Mouse (Mus musculus) T-helper 2 cell (primary cell): Measurements from ENCODE around the gene Bloc1s1.

ENCODE experiments used
- in situ Hi-C: fragments of 300-600 bp; cut with MboI, MseI; formaldehyde crosslinking; loops from one replicate; pipeline ENCODE4 v1.15.1; 2025; ENCODE audit warnings: high pct_unique_total_duplicates

Gene Bloc1s1

DNA sequence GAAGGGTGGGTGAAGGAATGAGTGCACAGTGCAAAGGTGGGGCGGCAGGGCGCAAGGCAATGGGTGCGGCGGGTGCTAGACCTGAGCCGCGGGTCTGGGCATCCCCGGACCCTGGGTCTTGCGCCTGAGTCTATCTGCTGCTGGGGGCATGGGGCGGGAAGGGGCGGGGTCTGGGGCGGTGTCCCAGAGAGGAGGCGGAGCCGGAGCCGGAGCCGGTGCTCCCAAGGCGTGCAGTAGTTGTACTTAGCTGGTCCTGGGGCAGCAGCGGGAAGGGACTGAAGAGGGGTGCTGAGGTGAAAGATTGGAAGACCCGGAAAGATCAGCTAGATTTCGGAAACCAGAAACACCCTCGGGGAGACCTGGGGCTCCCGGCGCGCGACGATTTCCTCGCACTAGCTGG is 9.7 kb upstream of the Bloc1s1 start, which contains the start of gene Itga7:
Itga7 (plus strand) TSS at position 245 of the 400 bp plus-strand sequence.
- in situ Hi-C loops = no loop called here

DNA sequence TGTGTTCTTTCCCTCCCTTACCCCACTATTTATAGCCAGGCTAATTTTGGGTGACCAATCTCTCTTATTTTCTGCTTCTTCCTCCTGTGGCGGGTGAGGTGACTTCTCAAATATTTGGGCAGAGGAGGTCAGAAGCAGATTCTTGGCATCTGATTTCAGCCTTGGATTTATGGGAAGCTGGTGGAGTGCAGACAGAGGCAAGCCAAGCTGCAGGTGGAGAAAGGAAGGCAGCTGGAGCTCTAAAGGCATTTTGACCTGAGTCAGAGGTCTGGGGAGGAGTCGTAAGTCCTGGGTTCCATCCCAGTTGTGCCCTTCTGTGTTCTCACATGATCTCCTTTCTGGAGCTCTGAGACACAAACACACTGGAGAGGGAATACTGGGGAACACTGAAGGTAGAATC is 7.6 kb upstream of the Bloc1s1 start:
- in situ Hi-C loops = no loop called here

DNA sequence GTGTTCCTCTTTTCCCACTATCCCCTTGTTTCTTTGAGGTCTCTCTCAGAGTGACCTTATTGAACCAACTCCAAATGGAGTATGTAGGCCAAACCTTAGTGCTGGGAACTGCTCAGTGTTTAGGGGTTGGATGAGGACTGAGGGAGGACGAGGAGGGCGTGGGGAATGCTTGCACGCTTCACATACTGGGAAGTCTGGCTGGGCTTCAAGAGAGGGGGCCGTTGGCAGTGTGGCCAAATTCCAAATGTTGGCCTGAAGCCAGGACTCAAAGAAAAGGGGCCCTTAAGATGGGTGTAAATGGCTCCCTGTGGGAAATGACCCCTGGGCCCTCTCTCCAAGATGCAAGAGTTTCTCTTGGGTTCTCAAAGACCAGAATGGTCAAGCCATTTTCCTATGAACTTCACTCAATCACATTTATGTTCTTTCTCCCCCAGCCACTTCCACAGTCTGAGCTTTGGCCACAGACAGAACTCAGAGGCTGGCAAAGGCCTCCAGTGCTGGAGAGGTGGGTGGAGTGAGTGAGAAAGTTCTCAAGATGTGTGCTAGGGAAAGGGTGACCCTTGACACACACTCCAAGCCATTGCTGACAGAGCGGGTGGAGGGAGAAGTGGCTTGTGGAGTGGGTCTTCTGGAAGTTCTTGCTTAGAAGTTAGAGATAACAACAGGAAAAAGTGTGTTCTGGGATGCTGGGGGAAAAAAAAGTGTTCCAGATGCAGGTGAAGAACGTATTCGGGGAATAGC is 6.0 kb upstream of the Bloc1s1 start:
- in situ Hi-C loops = no loop called here

DNA sequence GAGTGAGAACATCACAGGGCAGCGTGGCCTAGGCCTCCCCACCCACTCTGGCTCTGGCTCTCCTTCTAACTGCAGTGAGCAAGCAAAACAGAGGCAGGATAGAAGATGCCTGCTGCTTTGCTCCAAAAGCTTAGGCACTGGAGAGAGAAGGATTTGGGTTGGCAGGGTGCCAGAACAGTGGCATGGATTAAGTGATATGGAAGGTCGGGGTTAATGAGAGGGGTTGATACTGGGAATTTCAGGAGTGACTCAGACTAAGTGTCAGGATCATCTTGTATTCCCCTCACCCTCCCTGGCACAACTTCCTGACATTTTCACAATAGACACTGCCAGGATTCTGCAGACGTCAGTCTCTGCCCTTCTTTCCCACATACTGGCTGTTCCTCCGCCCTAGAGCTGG is 4.5 kb upstream of the Bloc1s1 start:
- in situ Hi-C loops = no loop called here

DNA sequence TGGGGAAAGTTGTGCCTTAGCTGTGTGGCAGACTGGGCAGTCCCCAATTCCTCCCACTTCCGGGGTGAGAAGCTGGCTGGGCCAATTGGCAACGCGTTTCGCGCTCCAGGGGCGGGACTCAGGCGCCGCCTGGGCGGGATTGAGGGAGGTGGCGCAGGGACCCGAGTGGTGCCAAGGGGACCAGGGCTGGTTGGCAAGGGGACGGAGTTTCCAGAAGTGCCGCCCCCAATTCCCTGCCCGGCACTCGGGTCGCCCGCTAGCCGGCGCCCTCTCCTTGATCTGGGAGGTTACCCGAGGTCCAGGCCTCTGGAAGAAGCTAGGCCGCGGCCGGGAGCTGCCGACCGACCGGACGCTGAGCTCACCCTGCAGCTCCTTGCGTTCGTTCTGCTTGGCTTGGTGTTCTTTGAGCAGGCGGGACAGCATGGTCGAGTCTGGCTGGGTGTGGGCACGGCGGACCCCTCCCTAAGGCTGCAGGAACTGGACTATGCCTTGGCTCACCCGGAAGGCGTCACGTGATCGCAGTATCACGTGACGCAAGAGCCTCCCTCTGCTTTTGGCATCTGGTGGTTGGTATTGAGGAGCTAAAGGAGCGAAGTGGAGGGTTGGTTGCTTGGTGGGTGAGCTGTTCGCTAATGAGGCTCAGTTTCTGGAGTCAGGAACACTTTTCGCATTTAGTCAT is 683 bp downstream of the Bloc1s1 start:
- in situ Hi-C loops = loop anchor here (25.0 kb wide), 1 partner anchor 1886 kb away; the partner anchor contains the start of genes Cyp27b1, Eef1akmt3, Mettl1 and Tsfm

DNA sequence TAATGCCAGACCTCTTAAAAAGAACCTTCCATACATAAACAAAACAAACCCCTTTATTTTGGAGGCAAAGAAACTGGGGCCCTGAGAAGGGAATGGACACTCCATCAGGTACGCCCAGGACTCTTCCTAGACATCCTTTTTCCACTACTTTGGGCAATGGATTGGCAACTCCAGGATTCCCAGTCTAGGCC is 1.1 kb downstream of the Bloc1s1 start, which contains the start of gene Rdh5:
Rdh5 (minus strand) TSS at position 67 of the 191 bp plus-strand sequence.
- in situ Hi-C loops = loop anchor here (25.0 kb wide), 1 partner anchor 1885 kb away; the partner anchor contains the start of genes Cyp27b1, Eef1akmt3, Mettl1 and Tsfm

DNA sequence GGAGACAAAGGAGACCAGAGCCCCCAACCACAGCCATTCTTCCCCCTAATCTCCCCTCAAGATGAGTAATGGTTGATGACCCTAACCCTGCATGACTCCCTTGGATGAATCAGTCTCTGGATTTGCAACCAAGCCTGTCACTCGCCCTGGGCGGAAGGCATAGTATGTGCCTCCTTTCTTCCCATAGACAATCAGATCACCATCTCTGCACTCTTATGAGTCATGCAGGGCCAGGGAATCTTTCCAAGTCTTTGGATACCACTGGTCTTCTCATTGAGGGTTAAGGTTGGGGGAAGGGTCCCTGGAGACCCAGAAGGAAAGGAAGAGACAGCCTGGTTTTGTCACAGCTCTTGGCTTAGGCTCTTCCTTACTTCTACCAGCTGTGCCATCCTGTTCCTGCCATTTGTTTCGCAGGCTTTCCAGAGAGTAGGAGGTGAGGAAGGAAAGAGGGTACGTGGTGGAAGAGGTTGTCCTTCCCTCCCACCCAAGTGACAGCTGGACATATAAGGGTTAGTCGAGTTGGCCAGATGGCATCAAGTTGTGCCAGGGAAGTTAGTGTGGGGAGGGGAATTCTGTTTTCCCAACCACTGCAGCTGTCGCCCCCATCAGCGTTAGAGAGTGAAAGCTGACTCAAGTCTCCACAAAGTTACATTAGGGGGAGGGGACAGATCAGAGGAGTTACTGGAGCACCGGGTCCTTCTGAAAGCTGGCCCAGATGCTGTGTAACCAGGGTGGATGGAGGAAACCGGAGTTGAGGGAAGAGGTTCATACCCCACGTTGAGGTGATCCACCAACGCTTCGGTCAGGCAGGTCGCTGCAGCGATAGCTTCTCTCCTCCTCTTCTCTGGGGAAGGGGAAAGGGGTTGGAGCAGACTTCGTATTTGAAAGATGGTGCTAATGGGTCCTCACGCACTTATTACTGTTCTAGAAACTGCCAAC is 1.7 kb downstream of the Bloc1s1 start:
- in situ Hi-C loops = loop anchor here (25.0 kb wide), 1 partner anchor 1885 kb away; the partner anchor contains the start of genes Cyp27b1, Eef1akmt3, Mettl1 and Tsfm

DNA sequence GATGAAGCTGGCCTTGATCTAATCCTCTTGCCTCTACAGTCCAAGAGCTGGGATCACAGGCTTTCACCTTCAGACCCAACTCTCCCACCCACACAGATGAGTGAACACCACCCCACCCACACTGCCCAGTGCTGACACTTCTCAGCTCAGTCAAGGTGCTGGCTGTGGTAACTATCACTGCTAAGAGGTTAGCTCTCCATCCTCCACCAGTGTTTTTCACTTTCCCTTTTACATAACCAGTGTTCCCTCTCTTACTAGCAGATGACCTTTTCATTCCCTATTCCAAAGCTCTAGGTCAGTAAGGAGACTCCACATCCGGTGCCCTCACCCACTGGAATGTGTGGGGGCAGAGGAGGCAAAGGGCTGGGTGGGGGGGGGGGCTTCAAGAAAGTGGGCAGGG is 2.6 kb downstream of the Bloc1s1 start:
- in situ Hi-C loops = loop anchor here (25.0 kb wide), 1 partner anchor 1884 kb away; the partner anchor contains the start of genes Cyp27b1, Eef1akmt3, Mettl1 and Tsfm

DNA sequence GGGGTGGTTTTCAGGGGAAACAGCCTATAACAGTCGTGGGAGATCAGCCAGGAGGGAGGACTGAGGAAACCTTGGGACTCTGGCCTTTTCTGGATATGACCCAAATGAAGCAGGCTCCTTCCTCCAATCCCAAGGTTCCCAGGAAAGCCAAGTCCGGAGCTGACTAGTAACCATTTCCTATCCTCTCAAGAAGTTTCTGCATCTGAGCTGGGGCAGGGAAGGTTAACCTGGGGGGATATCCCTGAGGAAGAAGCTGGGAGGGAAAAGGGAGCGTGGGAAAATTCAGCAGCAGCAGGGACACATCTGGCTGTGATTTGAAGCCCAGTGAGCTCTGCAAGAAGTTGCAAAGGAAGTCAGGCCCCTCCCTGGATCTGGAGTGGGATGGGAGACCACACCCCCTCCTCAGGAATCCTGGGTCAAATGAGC is 3.1 kb downstream of the Bloc1s1 start:
- in situ Hi-C loops = loop anchor here (25.0 kb wide), 1 partner anchor 1883 kb away; the partner anchor contains the start of genes Cyp27b1, Eef1akmt3, Mettl1 and Tsfm

DNA sequence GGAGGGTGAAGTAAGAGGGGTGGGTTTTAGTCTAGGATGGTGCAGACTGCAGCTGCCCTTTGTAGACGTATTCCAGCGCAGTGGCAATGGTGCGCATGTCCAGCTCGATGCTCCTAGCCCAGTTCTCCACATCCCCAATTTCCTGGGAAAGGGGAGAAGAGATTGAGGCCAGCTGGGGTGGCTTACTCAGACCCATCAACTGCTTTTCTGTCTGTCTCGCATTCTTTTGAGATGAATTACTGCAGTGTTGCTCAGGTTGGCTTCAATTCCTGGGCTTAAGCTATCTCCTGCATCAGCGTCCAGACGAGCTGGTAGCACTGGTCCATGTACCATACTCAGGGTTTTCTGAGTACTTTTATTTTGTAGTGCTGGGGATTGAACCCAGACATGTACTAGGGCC is 3.9 kb downstream of the Bloc1s1 start:
- in situ Hi-C loops = loop anchor here (5.0 to 25.0 kb wide), 2 partner anchors 62 to 1883 kb away; partner anchors contain the start of genes Cyp27b1, Eef1akmt3, Mettl1 and Tsfm

DNA sequence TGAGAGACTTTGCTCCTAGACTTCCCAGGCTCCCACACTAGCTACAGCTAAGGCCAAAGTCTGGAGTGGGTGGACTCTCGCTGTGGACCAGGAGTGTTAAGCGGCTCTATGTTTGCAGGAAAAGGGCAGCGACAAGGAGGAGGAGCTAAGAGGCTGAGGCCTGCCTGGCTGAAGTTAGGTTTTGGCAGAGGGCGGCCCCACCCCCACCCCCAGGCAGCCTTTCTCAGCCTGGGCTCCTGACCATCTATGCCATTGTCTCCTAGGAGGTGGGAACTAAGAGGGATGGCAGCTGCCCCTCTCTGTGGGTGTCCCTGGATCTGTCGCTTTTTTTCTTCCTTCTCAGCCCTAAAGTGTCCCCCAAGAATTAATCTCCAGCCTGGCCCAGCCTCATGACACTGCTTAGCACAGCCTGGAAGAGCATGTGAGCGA is 4.6 kb downstream of the Bloc1s1 start:
- in situ Hi-C loops = loop anchor here (5.0 to 25.0 kb wide), 2 partner anchors 63 to 1882 kb away; partner anchors contain the start of genes Cyp27b1, Eef1akmt3, Mettl1 and Tsfm

DNA sequence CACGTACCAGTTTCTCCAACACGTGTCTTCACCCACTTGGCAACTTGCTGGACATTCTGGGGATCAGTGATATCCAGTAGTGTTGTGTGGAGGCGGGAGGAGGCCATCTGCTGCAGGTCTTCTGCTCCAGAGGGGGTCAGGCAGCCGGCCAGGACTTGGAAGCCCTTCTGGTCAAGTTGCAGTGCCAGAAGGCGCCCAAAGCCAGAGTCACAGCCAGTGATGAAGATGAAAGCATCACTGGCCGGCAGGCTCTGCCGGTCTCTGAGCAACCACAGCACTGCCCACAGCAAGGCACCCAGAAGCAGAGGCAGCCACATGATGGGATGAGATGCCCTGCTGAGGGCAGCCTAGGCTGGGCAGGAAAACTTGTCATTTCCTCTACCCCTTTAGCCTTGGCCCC is 5.6 kb downstream of the Bloc1s1 start:
- in situ Hi-C loops = loop anchor here (5.0 to 25.0 kb wide), 2 partner anchors 64 to 1881 kb away; partner anchors contain the start of genes Cyp27b1, Eef1akmt3, Mettl1 and Tsfm

DNA sequence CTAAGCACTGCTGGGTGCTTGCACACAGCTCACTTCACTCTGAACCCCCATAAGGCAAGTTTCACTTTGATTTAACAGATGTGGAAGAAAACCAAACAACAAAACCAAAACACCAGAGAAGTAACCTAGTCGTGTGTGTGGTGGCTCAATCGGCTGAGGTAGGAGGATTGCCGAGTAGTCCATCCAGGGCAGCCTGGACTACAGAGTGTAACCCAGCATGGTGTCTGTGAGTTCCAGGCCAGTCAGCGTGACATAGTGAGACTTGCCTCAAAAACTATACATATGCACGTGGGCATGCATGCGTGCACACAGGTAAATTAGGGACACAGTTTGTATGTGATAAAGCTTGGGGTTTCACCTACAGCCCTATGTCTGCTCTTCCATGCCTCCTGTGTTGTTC is 6.4 kb downstream of the Bloc1s1 start:
- in situ Hi-C loops = loop anchor here (5.0 to 25.0 kb wide), 2 partner anchors 65 to 1880 kb away; partner anchors contain the start of genes Cyp27b1, Eef1akmt3, Mettl1 and Tsfm

DNA sequence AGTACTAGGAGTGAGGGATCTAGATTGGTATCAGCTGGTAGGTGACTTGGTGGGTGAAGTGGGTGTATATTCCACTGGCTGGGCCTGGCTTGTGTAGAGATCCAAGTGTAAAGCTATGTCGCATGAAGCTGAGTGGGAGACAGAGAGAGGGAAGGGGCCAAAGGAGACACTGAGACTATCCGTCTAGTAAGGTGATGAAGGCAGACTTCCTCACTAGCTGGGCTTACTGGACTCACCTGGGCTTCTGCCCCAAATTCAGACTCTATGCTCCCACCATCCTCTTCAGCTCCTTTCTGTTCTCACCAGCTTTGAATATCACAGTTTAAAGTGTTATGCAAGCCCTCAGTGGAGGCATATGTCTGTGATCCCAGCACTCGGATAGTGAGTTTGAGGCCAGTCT is 7.2 kb downstream of the Bloc1s1 start:
- in situ Hi-C loops = loop anchor here (5.0 to 25.0 kb wide), 2 partner anchors 66 to 1879 kb away; partner anchors contain the start of genes Cyp27b1, Eef1akmt3, Mettl1 and Tsfm

DNA sequence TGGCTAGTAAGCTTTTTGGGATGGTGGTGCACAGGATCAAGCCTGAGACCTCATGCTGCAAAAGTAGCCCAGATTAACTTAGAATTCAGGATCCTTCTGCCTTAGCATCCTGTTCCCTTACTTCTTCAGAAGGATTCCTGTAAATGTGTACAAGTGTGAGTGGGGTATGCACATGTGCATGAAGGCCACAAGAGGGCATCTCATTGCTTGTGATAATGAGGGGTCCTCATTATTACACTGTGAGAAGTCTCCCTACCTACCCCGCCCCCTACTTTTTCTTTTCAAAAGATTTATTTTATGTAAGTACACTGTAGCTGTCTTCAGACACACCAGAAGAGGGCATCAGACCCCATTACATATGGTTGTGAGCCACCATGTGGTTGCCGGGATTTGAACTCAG is 8.3 kb downstream of the Bloc1s1 start:
- in situ Hi-C loops = loop anchor here (5.0 to 25.0 kb wide), 2 partner anchors 67 to 1878 kb away; partner anchors contain the start of genes Cyp27b1, Eef1akmt3, Mettl1 and Tsfm

DNA sequence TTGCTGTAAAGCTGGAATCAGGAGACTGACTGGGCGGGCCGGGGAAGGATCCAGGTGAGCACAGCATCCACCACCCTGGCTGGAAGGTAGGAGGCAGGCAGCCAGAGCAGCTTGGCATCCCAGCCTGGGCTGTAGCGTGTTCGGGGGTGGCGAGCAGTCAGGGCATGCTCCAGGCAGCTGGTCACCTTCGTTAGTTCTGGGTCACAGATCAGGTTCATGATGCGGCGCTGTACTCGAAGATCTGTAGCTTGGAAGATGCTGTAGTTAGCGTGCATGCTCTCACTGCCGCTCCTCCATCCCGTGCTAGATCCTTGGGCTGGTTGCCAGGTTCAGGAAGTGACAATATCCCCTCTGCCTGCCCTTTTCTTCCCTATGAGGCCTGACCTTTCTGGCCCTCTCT is 10.1 kb downstream of the Bloc1s1 start:
- in situ Hi-C loops = loop anchor here (25.0 kb wide), 1 partner anchor 1876 kb away; the partner anchor contains the start of genes Cyp27b1, Eef1akmt3, Mettl1 and Tsfm

DNA sequence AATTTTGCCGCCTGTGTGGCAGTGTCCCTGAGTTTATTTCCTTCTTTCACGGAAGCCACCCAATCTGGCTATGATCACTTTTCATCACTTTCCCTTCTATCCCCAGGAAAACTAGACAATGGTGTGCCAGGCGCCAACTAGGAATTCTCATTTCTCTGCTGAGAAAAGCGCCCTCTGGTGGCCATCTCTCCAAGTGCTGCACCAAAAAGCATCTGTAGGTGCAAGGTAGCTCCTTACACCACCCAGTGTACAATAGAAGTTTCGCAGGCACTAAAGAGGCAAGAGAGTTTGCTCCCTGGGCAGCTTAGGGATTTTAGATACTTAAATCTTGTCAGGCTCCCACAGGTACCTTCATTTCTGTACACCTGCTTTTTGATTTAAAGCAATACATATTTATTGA is 10.6 kb downstream of the Bloc1s1 start:
- in situ Hi-C loops = loop anchor here (25.0 kb wide), 1 partner anchor 1876 kb away; the partner anchor contains the start of genes Cyp27b1, Eef1akmt3, Mettl1 and Tsfm

DNA sequence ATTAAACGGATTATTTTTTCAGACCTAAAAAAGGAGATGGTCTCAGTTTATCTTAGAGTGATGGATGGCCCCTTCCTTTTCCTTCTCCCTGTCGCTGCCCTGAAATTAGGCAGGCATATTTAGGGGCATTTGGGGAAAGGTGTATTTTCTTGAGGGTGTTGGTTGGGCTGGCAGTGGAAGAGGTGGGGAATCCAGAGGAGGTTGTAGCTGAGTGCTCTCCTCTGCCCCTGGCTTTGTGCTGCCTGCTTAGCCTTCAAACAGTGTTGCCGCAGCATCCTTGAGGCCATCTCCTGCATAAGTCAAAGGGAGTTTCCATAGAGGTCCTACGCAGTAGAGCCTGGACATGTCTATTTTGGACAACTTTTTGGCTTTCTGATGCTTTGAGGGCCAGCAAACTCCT is 11.0 kb downstream of the Bloc1s1 start:
- in situ Hi-C loops = loop anchor here (25.0 kb wide), 1 partner anchor 1875 kb away; the partner anchor contains the start of genes Cyp27b1, Eef1akmt3, Mettl1 and Tsfm

DNA sequence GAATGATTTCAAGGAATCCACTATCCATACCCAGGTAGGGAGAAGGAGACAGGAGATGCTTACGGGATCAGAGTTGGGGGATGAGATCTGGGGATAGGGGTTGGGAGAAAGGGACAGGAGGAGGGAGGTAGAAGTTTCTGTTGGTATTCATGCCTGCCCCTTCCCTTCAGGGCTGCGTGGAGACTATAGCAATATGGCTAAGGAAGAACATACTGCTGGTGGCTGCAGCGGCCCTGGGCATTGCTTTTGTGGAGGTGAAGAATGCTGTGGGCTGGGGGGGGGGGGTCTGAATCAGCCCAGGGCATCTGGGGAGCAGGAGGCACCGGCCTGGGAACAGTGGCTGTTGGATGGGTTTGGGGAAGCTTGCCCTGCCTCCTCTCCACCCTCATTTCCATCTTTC is 11.6 kb downstream of the Bloc1s1 start:
- in situ Hi-C loops = loop anchor here (25.0 kb wide), 1 partner anchor 1875 kb away; the partner anchor contains the start of genes Cyp27b1, Eef1akmt3, Mettl1 and Tsfm

DNA sequence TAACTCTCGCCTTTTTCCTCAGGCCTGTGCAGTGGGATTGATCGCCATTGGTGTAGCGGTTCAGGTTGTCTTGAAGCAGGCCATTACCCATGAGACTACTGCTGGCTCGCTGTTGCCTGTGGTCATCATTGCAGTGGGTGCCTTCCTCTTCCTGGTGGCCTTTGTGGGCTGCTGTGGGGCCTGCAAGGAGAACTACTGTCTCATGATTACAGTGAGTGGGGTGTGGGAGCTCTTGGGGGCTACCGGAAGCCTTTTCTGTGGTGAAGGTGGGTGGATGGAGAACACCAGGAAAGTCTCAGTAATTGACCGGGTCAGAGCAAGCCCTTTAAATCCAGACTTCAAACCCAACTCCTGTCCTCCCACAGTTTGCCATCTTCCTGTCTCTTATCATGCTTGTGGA is 12.4 kb downstream of the Bloc1s1 start:
- in situ Hi-C loops = loop anchor here (25.0 kb wide), 1 partner anchor 1874 kb away; the partner anchor contains the start of genes Cyp27b1, Eef1akmt3, Mettl1 and Tsfm
